Mouse (Mus musculus): Measurements from ENCODE around the gene Foxi3. TPM values are rescaled to one million over a fixed set of nuclear protein-coding genes. Genes with fewer than 3 reads are reported as not detected.

Foxi3 gene
- not detected for total RNA-seq (2021)

- DNase-seq (ENCODE audit: low spot score in 2 of 2) = peak; percentile 6 to 10
- intact Hi-C loops (cut with DNase I) = no loop called here
Measured at GRCm38 (mm10) chr6:70956285-70956912, at the start of gene Foxi3. Foxi3 (plus strand) TSS chr6:70956531.

GRCm38 (mm10) chr6:70909572-70909971 is 46.8 kb upstream of the Foxi3 start:
- DNase-seq (ENCODE audit: low spot score in 2 of 2) = no peak
- intact Hi-C loops (cut with DNase I) = no loop called here

GRCm38 (mm10) chr6:70910285-70910684 is 46.0 kb upstream of the Foxi3 start:
- DNase-seq (ENCODE audit: low spot score in 2 of 2) = no peak
- intact Hi-C loops (cut with DNase I) = no loop called here

- intact Hi-C loops (cut with DNase I) = no loop called here
- peak; percentile 34 to 61 for DNase-seq (ENCODE audit: low spot score in 2 of 2)
Measured at GRCm38 (mm10) chr6:70911668-70912395, 44.5 kb upstream of the Foxi3 start.

GRCm38 (mm10) chr6:70912396-70912765 is 44.0 kb upstream of the Foxi3 start:
- DNase-seq (ENCODE audit: low spot score in 2 of 2) = no peak
- intact Hi-C loops (cut with DNase I) = no loop called here

- intact Hi-C loops (cut with DNase I) = no loop called here
Measured at GRCm38 (mm10) chr6:70918827-70919226, 37.5 kb upstream of the Foxi3 start, which contains the start of gene Tex37. Tex37 (minus strand) TSS chr6:70918927.

GRCm38 (mm10) chr6:70921274-70922074 is 34.9 kb upstream of the Foxi3 start:
- intact Hi-C loops (cut with DNase I) = loop anchor here (2.0 kb wide), 1 partner anchor 117 kb away; no protein-coding TSS in a partner anchor
- peak; percentile 21 to 39 for DNase-seq (ENCODE audit: low spot score in 2 of 2)

More at GRCm38 (mm10) chr6:70918827-70919226, 37.5 kb upstream of the Foxi3 start, which contains the start of gene Tex37:
- DNase-seq (ENCODE audit: low spot score in 2 of 2) = no peak

- no peak for DNase-seq (ENCODE audit: low spot score in 2 of 2)
- intact Hi-C loops (cut with DNase I) = no loop called here
Measured at GRCm38 (mm10) chr6:70931801-70932200, 24.5 kb upstream of the Foxi3 start.

GRCm38 (mm10) chr6:70953274-70953673 is 3.1 kb upstream of the Foxi3 start:
- intact Hi-C loops (cut with DNase I) = loop anchor here (5.0 kb wide), 1 partner anchor 174 kb away; no protein-coding TSS in a partner anchor
- no peak for DNase-seq (ENCODE audit: low spot score in 2 of 2)

GRCm38 (mm10) chr6:70954040-70954439 is 2.3 kb upstream of the Foxi3 start:
- intact Hi-C loops (cut with DNase I) = loop anchor here (5.0 kb wide), 1 partner anchor 173 kb away; no protein-coding TSS in a partner anchor
- no peak for DNase-seq (ENCODE audit: low spot score in 2 of 2)

GRCm38 (mm10) chr6:70955291-70955800 is 985 bp upstream of the Foxi3 start:
- intact Hi-C loops (cut with DNase I) = no loop called here

GRCm38 (mm10) chr6:70955841-70956240 is 490 bp upstream of the Foxi3 start:
- DNase-seq (ENCODE audit: low spot score in 2 of 2) = peak in 1 of 2 experiments; percentile 5
- intact Hi-C loops (cut with DNase I) = no loop called here

More at GRCm38 (mm10) chr6:70955291-70955800, 985 bp upstream of the Foxi3 start:
- DNase-seq (ENCODE audit: low spot score in 2 of 2) = no peak

GRCm38 (mm10) chr6:70956936-70957335 is 605 bp downstream of the Foxi3 start:
- peak in 1 of 2 experiments; percentile 8 for DNase-seq (ENCODE audit: low spot score in 2 of 2)

GRCm38 (mm10) chr6:70957341-70957940 is 1.1 kb downstream of the Foxi3 start:
- intact Hi-C loops (cut with DNase I) = no loop called here
- no peak for DNase-seq (ENCODE audit: low spot score in 2 of 2)

More at GRCm38 (mm10) chr6:70956936-70957335, 605 bp downstream of the Foxi3 start:
- intact Hi-C loops (cut with DNase I) = no loop called here

- intact Hi-C loops (cut with DNase I) = no loop called here
- DNase-seq (ENCODE audit: low spot score in 2 of 2) = no peak
Measured at GRCm38 (mm10) chr6:70964116-70964830, 7.9 kb downstream of the Foxi3 start.

- DNase-seq (ENCODE audit: low spot score in 2 of 2) = no peak
- intact Hi-C loops (cut with DNase I) = no loop called here
Measured at GRCm38 (mm10) chr6:70965694-70966093, 9.4 kb downstream of the Foxi3 start.

- DNase-seq (ENCODE audit: low spot score in 2 of 2) = no peak
Measured at GRCm38 (mm10) chr6:70967422-70967821, 11.1 kb downstream of the Foxi3 start.

GRCm38 (mm10) chr6:70968291-70968690 is 12.0 kb downstream of the Foxi3 start:
- intact Hi-C loops (cut with DNase I) = no loop called here
- no peak for DNase-seq (ENCODE audit: low spot score in 2 of 2)

More at GRCm38 (mm10) chr6:70967422-70967821, 11.1 kb downstream of the Foxi3 start:
- intact Hi-C loops (cut with DNase I) = no loop called here

GRCm38 (mm10) chr6:70973066-70973465 is 16.7 kb downstream of the Foxi3 start:
- no peak for DNase-seq (ENCODE audit: low spot score in 2 of 2)
- intact Hi-C loops (cut with DNase I) = no loop called here

Measured in left cerebral cortex, postnatal 36 days (tissue).